Mouse (Mus musculus) central nervous system, embryonic 14 days (tissue): ENCODE measurements around the gene Snap29. TPM values are rescaled to one million over a fixed set of nuclear protein-coding genes. Genes with fewer than 3 reads are reported as not detected.

Source experiments
- polyA plus RNA-seq: library from polyadenylated mRNA; depleted of rRNA; stranded (reverse); fragments of >200 nt; gene quantifications from 2 replicates; pipeline ENCODE4 v1.2.3, GENCODE M21; 2012; rRNA removed

Gene Snap29
- 12.6 and 13.4 TPM in 2 replicates for polyA plus RNA-seq

GRCm38 (mm10) chr16:17405736-17406443, at the start of gene Snap29, which contains the start of gene Pi4ka:
Gene Snap29, plus strand, starts transcription at chr16:17405986.
Gene Pi4ka, minus strand, starts transcription at chr16:17406314.

GRCm38 (mm10) chr16:17451541-17452372, 46.0 kb downstream of the Snap29 start, which contains the start of gene Crkl:
Gene Crkl, plus strand, starts transcription at chr16:17451987.

Other genes with a start within 250 kb of the Snap29 start
- 121 and 126 TPM in 2 replicates for gene Ube2l3, start 203.3 kb upstream of the Snap29 start, polyA plus RNA-seq
- gene Rimbp3, start 197.4 kb upstream of the Snap29 start, polyA plus RNA-seq = 1.2 and 1.3 TPM in 2 replicates
- gene Hic2, start 172.4 kb upstream of the Snap29 start, polyA plus RNA-seq = 13.1 and 14.2 TPM in 2 replicates
- gene Tmem191c, start 129.9 kb upstream of the Snap29 start, polyA plus RNA-seq = 57.6 and 69.3 TPM in 2 replicates
- 1.1 and 1.5 TPM in 2 replicates for gene Serpind1, start 74.6 kb upstream of the Snap29 start, polyA plus RNA-seq
- gene Pi4ka, start 328 bp downstream of the Snap29 start, polyA plus RNA-seq = 131 and 133 TPM in 2 replicates
- gene Crkl, start 46.0 kb downstream of the Snap29 start, polyA plus RNA-seq = 33.8 and 39.8 TPM in 2 replicates
- 16.5 and 20.2 TPM in 2 replicates for gene Aifm3, start 83.6 kb downstream of the Snap29 start, polyA plus RNA-seq
- gene Lztr1, start 102.7 kb downstream of the Snap29 start, polyA plus RNA-seq = 264 and 273 TPM in 2 replicates
- gene Thap7, start 125.2 kb downstream of the Snap29 start, polyA plus RNA-seq = 77.6 and 81.3 TPM in 2 replicates
- gene Lrrc74b, start 155.3 kb downstream of the Snap29 start, polyA plus RNA-seq = 0.45 and 0.53 TPM in 2 replicates
- 1.5 and 2.1 TPM in 2 replicates for gene P2rx6, start 155.9 kb downstream of the Snap29 start, polyA plus RNA-seq
- gene Slc7a4, start 177.2 kb downstream of the Snap29 start, polyA plus RNA-seq = 20.6 and 23.0 TPM in 2 replicates
- 96.9 and 97.1 TPM in 2 replicates for gene Smpd4, start 213.4 kb downstream of the Snap29 start, polyA plus RNA-seq
- 7.2 and 8.7 TPM in 2 replicates for gene Ccdc74a, start 240.5 kb downstream of the Snap29 start, polyA plus RNA-seq